Mouse (Mus musculus): ENCODE results near the gene Trim80. TPM values are rescaled to one million over a fixed set of nuclear protein-coding genes. Genes with fewer than 3 reads are reported as not detected.

The Trim80 gene
- polyA plus RNA-seq, 1 experiment from 2014 or later = not detected

DNA sequence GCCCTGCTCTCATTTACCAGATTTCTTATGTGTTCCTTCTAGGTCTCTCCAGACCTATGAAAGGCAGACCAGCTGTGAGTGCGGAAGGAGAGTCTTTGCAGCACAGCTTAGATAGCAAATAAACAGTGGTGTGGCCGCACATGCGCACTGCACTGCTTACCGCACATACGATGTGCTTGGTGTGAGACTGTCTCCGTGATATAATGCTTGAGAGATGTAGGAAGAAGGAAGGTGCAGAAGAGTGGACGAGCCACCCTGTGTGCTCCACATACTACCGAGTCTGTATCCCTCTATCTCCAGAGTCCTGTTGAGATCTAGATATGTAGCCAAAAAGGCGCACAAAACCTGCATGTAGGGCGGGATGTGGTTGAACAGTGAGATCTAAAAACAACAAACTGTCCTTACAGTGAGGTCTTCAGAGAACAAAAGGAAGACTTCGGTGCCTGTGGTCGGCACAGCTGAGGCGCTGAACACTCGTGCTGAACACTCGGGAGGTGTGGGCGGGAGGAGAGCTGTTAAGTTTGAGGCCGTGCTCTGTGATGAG lies 33.4 kb upstream of the Trim80 start:
- Histone ChIP-seq H3K4me2 (ENCODE audit: low read length) (no peak overlapping the region), H3K9ac (replicated peaks; ENCODE audit: low read length) (no peak overlapping the region), H3K4me1 (ENCODE audit: control insufficient read depth, insufficient read depth, low read length) (peaks cover 44% of the 10 kb centered on the region), H3K36me3 (ENCODE audit: control insufficient read depth, insufficient read depth, low read length) (peaks cover 40% of the 10 kb centered on the region), H3K27me3 (ENCODE audit: control insufficient read depth, insufficient read depth, low read length) (no peaks in the 10 kb centered on the region), H3K4me3 (replicated peaks; ENCODE audit: low read depth, low read length) (no peak overlapping the region), H3K9me3 (ENCODE audit: control insufficient read depth, low read length) (no peaks in the 10 kb centered on the region), H3K27ac (replicated peaks; ENCODE audit: low read depth, low read length) (no peak overlapping the region)
- ATAC-seq (ENCODE audit: low FRiP score, low TSS enrichment) = no peak
- 97% methylated on average over 17 of the region's 17 CpGs for WGBS
- DNase-seq = no peak

DNA sequence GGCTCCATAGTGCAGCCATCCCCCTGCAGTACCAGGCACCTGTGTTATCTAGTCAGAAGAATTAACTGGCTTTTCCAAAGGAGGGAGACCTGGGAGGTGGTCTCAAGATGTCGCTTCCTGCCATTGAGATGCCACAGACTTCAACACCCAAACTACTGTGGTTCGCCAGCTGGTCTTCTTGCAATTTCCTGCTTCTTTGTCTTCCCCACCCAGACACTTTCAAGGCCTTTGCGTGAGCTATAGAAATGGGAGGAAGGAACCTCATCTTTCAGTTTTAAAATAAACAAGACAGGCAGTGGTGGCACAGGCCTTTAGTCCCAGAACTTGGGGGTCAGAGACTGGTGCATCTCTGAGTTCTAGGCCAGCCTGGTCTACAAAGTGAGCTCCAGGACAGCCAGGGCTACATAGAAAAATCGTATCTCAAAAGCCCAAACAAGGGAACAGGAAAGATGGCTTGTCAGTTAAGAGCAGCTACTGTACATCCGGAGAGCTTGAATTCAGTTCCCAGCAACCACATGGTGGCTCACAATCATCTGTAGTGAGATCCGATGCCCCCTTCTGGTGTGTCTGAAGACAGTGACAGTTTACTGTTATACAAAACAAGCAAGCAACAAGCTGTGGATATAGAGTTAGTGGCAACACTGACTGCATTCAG lies 32.0 kb upstream of the Trim80 start:
- 71% methylated on average over 6 of the region's 6 CpGs for WGBS
- Histone ChIP-seq H3K27me3 (ENCODE audit: control insufficient read depth, insufficient read depth, low read length) (no peaks in the 10 kb centered on the region), H3K4me1 (ENCODE audit: control insufficient read depth, insufficient read depth, low read length) (peaks cover 41% of the 10 kb centered on the region), H3K4me3 (replicated peaks; ENCODE audit: low read depth, low read length) (no peak overlapping the region), H3K4me2 (ENCODE audit: low read length) (0 out of 2 replicates have a peak overlapping the region, but pooled peaks have one; percentile 5), H3K27ac (replicated peaks; ENCODE audit: low read depth, low read length) (peak overlapping the region; percentile 82), H3K36me3 (ENCODE audit: control insufficient read depth, insufficient read depth, low read length) (peaks cover 40% of the 10 kb centered on the region), H3K9ac (replicated peaks; ENCODE audit: low read length) (no peak overlapping the region), H3K9me3 (ENCODE audit: control insufficient read depth, low read length) (no peaks in the 10 kb centered on the region)
- ATAC-seq (ENCODE audit: low FRiP score, low TSS enrichment) (no peak), DNase-seq (no peak)

DNA sequence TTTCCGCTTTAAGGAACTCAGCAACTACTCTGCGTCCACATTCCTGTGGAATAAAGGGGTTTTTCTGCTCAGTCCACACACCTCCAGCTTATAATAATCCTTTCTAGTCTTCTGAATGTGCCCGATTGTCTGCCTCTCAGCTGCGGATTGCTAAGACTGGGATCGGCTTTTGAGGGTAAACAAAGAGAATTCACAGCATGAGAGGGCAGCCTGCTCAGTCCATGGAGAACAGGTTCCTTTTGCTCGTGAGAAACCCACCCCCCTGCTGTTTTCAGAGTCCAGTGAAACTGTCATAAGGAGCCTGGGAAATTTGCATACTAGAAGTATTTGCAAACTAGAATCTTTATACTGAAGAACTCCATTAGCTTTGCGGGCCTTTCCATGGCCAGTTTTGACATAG lies 30.8 kb upstream of the Trim80 start:
- no peaks in the 10 kb centered on the region for H3K9me3 ChIP-seq (ENCODE audit: control insufficient read depth, low read length)
- peak overlapping the region; percentile 82 for H3K27ac ChIP-seq (replicated peaks; ENCODE audit: low read depth, low read length)
- H3K36me3 ChIP-seq (ENCODE audit: control insufficient read depth, insufficient read depth, low read length) = peaks cover 40% of the 10 kb centered on the region
- peak; percentile 19; the same call in 1 of the 2 replicates for ATAC-seq (ENCODE audit: low FRiP score, low TSS enrichment)
- peak; percentile 75 for DNase-seq
- peak overlapping the region; percentile 32; the same call in 1 of the 2 replicates for H3K9ac ChIP-seq (replicated peaks; ENCODE audit: low read length)
- peak overlapping the region; percentile 5 for H3K4me2 ChIP-seq (ENCODE audit: low read length)
- peaks cover 37% of the 10 kb centered on the region for H3K4me1 ChIP-seq (ENCODE audit: control insufficient read depth, insufficient read depth, low read length)
- H3K4me3 ChIP-seq (replicated peaks; ENCODE audit: low read depth, low read length) = no peak overlapping the region
- no peaks in the 10 kb centered on the region for H3K27me3 ChIP-seq (ENCODE audit: control insufficient read depth, insufficient read depth, low read length)
- 5% methylated on average over 7 of the region's 7 CpGs for WGBS

DNA sequence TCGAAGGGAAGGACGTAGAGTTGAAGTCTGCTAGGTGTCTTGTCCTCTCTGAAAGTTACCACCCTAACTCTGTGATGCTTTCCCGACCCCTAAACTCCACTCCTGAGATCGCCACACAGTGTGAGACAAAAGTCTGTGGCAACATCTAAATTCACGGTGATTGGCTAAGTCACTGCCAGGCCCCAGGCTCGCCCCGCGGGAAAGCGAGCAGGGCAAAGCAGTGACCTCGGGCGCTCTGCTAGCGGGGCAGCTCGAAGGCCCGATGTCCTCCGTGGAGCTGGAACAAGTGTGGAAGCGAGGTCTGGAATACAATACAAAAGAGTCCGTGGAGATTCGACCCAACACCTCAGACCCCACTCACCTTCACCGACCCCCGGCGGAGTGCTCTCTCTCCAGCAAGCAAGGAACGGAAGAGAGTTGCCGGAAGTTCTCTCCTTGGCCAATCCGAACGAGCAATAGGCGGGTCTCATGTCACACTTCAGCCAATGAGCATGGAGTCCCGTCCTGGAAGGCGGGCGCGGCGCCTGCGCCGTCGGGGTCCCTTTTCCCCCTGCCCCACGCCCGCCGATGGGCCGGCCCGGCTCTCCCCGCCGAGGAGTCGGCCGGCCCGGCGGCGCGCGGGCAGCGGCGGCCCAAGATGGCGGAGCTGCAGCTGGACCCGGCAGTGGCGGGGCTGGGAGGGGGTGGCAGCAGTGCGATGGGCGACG lies 20.7 kb upstream of the Trim80 start, which contains the start of the genes Atp5h and Kctd2:
Gene Atp5h (minus strand): TSS at position 432 of the 707 bp plus-strand sequence.
Gene Kctd2 (plus strand): TSS at position 598 of the 707 bp plus-strand sequence.
- Histone ChIP-seq H3K9ac (replicated peaks; ENCODE audit: low read length) (peak within 1 kb of the TSS; percentile 94), H3K36me3 (ENCODE audit: control insufficient read depth, insufficient read depth, low read length) (peaks cover 46% of the 10 kb centered on the region), H3K4me3 (replicated peaks; ENCODE audit: low read depth, low read length) (peak within 1 kb of the TSS; percentile 92), H3K4me1 (ENCODE audit: control insufficient read depth, insufficient read depth, low read length) (peaks cover 19% of the 10 kb centered on the region), H3K27ac (replicated peaks; ENCODE audit: low read depth, low read length) (peak within 1 kb of the TSS; percentile 88), H3K4me2 (ENCODE audit: low read length) (peak within 1 kb of the TSS; percentile 97), H3K9me3 (ENCODE audit: control insufficient read depth, low read length) (no peaks in the 10 kb centered on the region), H3K27me3 (ENCODE audit: control insufficient read depth, insufficient read depth, low read length) (no peaks in the 10 kb centered on the region)
- 1% methylated on average over 56 of the region's 56 CpGs for WGBS
- ATAC-seq (ENCODE audit: low FRiP score, low TSS enrichment) (peak; percentile 97), DNase-seq (peak; percentile 98)

DNA sequence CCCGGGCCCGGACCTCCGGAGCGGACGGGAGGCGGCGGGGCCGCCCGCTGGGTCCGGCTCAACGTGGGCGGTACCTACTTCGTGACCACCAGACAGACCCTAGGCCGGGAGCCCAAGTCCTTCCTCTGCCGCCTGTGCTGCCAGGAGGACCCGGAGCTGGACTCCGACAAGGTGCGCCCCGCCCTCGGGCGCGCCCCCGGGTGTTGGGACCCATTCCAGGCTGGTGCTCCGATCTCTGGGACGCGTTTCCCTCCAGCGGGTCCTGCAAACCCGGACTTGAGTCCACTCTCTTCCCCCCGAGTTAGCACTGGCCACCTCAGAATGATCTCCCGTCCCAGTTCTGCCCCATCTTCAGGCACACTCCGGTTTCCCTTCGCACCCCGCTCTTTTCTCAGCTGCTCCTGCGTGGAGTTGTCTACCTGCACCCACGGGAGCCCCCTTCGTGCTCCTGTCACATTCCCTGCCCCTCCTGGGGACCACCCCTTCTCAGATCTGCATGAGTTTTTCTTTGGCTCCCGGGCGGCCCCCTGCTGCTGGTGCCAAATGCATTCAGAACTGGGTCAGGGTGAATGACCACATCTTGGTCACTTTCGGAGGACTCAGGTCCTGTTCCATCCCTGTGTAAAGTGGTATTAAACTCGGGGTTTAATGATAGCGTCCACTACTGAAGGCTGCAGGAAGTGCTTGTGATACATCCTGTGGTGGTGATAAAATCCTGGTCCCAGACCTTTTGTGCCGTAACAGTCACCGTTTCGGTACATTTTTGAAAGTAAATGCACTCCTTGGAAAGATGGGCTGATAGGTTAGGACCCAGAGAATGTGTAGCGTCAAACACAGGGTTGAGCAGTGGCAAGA lies 19.8 kb upstream of the Trim80 start:
- H3K27me3 ChIP-seq (ENCODE audit: control insufficient read depth, insufficient read depth, low read length) = no peaks in the 10 kb centered on the region

DNA sequence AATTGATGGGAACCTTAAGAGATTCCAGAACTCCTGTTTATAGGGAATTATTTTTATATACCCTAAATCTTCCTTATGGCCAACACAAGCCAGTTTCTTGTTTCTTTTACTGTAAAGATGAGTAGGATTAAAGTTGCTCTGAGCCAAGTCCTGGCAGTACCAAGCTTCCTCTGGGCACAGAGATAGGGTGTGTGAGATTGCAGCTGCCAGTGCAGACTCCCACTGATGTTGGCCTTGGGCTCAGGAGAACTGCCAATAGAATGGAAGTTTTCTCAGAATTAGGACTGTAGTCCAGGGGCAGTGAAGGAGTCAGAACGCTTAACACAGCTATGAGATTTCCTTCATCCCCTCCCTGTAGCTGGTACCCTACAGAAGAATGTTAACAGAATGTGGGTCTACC lies 19.0 kb upstream of the Trim80 start:
- Histone ChIP-seq H3K27me3 (ENCODE audit: control insufficient read depth, insufficient read depth, low read length) (no peaks in the 10 kb centered on the region), H3K36me3 (ENCODE audit: control insufficient read depth, insufficient read depth, low read length) (peaks cover 46% of the 10 kb centered on the region), H3K27ac (replicated peaks; ENCODE audit: low read depth, low read length) (no peak overlapping the region), H3K4me2 (ENCODE audit: low read length) (peak overlapping the region; percentile 97), H3K9me3 (ENCODE audit: control insufficient read depth, low read length) (no peaks in the 10 kb centered on the region), H3K9ac (replicated peaks; ENCODE audit: low read length) (peak overlapping the region; percentile 94), H3K4me3 (replicated peaks; ENCODE audit: low read depth, low read length) (peak overlapping the region; percentile 92), H3K4me1 (ENCODE audit: control insufficient read depth, insufficient read depth, low read length) (peaks cover 19% of the 10 kb centered on the region)
- WGBS = 56% methylated on average over 1 of the region's 1 CpGs
- no peak for ATAC-seq (ENCODE audit: low FRiP score, low TSS enrichment)
- no peak for DNase-seq

More for the DNA sequence above, 19.8 kb upstream of the Trim80 start:
- peak overlapping the region; percentile 97 for H3K4me2 ChIP-seq (ENCODE audit: low read length)
- peak overlapping the region; percentile 88 for H3K27ac ChIP-seq (replicated peaks; ENCODE audit: low read depth, low read length)
- ATAC-seq (ENCODE audit: low FRiP score, low TSS enrichment) (peak; percentile 66), DNase-seq (peak; percentile 72)
- peaks cover 46% of the 10 kb centered on the region for H3K36me3 ChIP-seq (ENCODE audit: control insufficient read depth, insufficient read depth, low read length)
- peaks cover 19% of the 10 kb centered on the region for H3K4me1 ChIP-seq (ENCODE audit: control insufficient read depth, insufficient read depth, low read length)
- no peaks in the 10 kb centered on the region for H3K9me3 ChIP-seq (ENCODE audit: control insufficient read depth, low read length)
- peak overlapping the region; percentile 94 for H3K9ac ChIP-seq (replicated peaks; ENCODE audit: low read length)
- peak overlapping the region; percentile 92 for H3K4me3 ChIP-seq (replicated peaks; ENCODE audit: low read depth, low read length)
- 2% methylated on average over 45 of the region's 45 CpGs for WGBS

DNA sequence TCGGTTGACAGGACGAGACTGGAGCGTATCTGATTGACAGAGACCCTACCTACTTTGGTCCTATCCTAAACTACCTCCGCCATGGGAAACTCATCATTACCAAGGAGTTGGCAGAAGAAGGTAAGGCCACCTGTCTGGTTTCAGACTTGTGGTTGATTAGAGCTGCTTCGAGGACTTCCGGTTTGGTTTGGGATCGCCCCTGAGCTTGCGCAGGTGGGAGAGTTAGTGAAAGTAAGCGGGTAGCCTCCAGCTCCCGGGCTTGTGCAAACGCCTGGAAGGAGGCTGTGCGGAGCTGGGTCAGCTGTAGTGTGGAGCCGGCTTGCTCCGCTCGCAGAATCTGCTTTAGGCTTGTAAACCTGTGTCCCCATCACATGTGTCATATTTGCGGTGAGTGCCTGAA lies 18.4 kb upstream of the Trim80 start:
- Histone ChIP-seq H3K9ac (replicated peaks; ENCODE audit: low read length) (no peak overlapping the region), H3K36me3 (ENCODE audit: control insufficient read depth, insufficient read depth, low read length) (peaks cover 46% of the 10 kb centered on the region), H3K4me2 (ENCODE audit: low read length) (no peak overlapping the region), H3K27me3 (ENCODE audit: control insufficient read depth, insufficient read depth, low read length) (no peaks in the 10 kb centered on the region), H3K9me3 (ENCODE audit: control insufficient read depth, low read length) (no peaks in the 10 kb centered on the region), H3K4me1 (ENCODE audit: control insufficient read depth, insufficient read depth, low read length) (peaks cover 19% of the 10 kb centered on the region), H3K4me3 (replicated peaks; ENCODE audit: low read depth, low read length) (no peak overlapping the region), H3K27ac (replicated peaks; ENCODE audit: low read depth, low read length) (no peak overlapping the region)
- 88% methylated on average over 16 of the region's 16 CpGs for WGBS
- ATAC-seq (ENCODE audit: low FRiP score, low TSS enrichment) = no peak
- no peak for DNase-seq

DNA sequence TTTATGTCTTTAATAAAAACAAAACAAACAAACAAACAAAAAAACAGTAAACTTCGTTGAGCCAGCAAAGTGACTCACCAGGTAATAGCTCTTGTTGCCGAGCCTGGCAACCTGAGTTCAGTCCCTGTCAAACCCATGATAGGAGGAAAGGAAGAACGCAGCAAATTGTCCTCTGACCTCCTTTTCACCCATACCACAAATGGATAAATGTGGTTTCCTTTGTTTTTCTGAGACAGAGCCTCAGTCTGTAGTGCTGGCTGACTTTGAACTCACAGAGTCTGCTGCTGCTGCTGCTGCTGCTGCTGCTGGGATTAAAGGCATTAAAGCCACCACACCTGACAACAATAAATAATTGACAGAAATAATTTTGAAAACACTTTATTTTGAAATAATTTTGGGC lies 17.3 kb upstream of the Trim80 start:
- Histone ChIP-seq H3K4me2 (ENCODE audit: low read length) (no peak overlapping the region), H3K4me3 (replicated peaks; ENCODE audit: low read depth, low read length) (no peak overlapping the region), H3K36me3 (ENCODE audit: control insufficient read depth, insufficient read depth, low read length) (peaks cover 46% of the 10 kb centered on the region), H3K4me1 (ENCODE audit: control insufficient read depth, insufficient read depth, low read length) (peaks cover 19% of the 10 kb centered on the region), H3K9ac (replicated peaks; ENCODE audit: low read length) (no peak overlapping the region), H3K9me3 (ENCODE audit: control insufficient read depth, low read length) (no peaks in the 10 kb centered on the region), H3K27me3 (ENCODE audit: control insufficient read depth, insufficient read depth, low read length) (no peaks in the 10 kb centered on the region), H3K27ac (replicated peaks; ENCODE audit: low read depth, low read length) (no peak overlapping the region)
- WGBS = 90% methylated on average over 3 of the region's 3 CpGs
- DNase-seq = no peak
- no peak for ATAC-seq (ENCODE audit: low FRiP score, low TSS enrichment)
